Mouse (Mus musculus) liver, embryonic 14.5 days (tissue): Measurements from ENCODE around the gene Asf1b.

Experiments used
- CTCF ChIP-seq: IDR thresholded peaks from 2 replicates; pipeline ENCODE4 v1.5.1; 2016; ENCODE audit warnings: antibody characterized with exemption, low read depth, control low read depth
- EP300 ChIP-seq: IDR thresholded peaks from 2 replicates; pipeline ENCODE4 v1.6.1; 2016; ENCODE audit warnings: antibody characterized with exemption, low read depth

DNA sequence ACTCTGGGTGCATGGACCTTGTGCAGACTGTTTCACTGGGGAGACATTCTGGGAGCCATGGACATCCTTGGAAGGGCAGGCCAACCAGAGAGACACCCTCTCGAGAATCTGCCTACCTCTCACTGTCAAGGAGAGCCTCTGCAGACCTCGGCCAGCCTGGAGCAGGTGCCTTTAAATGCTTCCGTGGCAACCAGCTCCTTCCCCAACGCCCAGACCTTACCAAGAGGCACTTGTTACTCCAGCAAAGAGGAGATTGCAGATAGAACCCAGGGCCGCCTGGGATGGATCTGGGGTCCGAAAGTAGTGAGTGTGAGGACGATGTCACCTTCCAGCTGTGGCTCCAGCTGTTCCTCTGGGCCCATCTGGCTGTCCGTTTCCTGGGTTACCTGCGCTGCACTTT, 22.9 kb downstream of the Asf1b start:
- TF ChIP-seq EP300: no peak
- TF ChIP-seq CTCF: no peak
